Mouse (Mus musculus): ENCODE measurements around the gene Mreg.

The Mreg gene

GRCm38 (mm10) chr1:72226887-72227481 is 14.9 kb upstream of the Mreg start:
- DNase-seq (ENCODE audit: low read depth, low spot score) = peak; percentile 84

GRCm38 (mm10) chr1:72226172-72226886 is 14.2 kb upstream of the Mreg start:
- DNase-seq (ENCODE audit: low read depth, low spot score) = peak; percentile 98

GRCm38 (mm10) chr1:72225720-72226171 is 13.6 kb upstream of the Mreg start:
- peak; percentile 81 for DNase-seq (ENCODE audit: low read depth, low spot score)

- no peak for DNase-seq (ENCODE audit: low read depth, low spot score)
Measured at GRCm38 (mm10) chr1:72225054-72225718, 13.1 kb upstream of the Mreg start.

- DNase-seq (ENCODE audit: low read depth, low spot score) = peak; percentile 67
Measured at GRCm38 (mm10) chr1:72220008-72220407, 7.9 kb upstream of the Mreg start.

GRCm38 (mm10) chr1:72219116-72219515 is 7.0 kb upstream of the Mreg start:
- no peak for DNase-seq (ENCODE audit: low read depth, low spot score)

- DNase-seq (ENCODE audit: low read depth, low spot score) = no peak
Measured at GRCm38 (mm10) chr1:72218626-72219025, 6.5 kb upstream of the Mreg start.

- no peak for DNase-seq (ENCODE audit: low read depth, low spot score)
Measured at GRCm38 (mm10) chr1:72216761-72217160, 4.7 kb upstream of the Mreg start.

- no peak for DNase-seq (ENCODE audit: low read depth, low spot score)
Measured at GRCm38 (mm10) chr1:72215174-72215573, 3.1 kb upstream of the Mreg start.

GRCm38 (mm10) chr1:72214470-72214961 is 2.4 kb upstream of the Mreg start:
- DNase-seq (ENCODE audit: low read depth, low spot score) = no peak

GRCm38 (mm10) chr1:72213954-72214353 is 1.8 kb upstream of the Mreg start:
- DNase-seq (ENCODE audit: low read depth, low spot score) = no peak

GRCm38 (mm10) chr1:72210803-72211679 is 1.1 kb downstream of the Mreg start:
- DNase-seq (ENCODE audit: low read depth, low spot score) = no peak

- no peak for DNase-seq (ENCODE audit: low read depth, low spot score)
Measured at GRCm38 (mm10) chr1:72208095-72208494, 4.0 kb downstream of the Mreg start.

GRCm38 (mm10) chr1:72205113-72205512 is 7.0 kb downstream of the Mreg start:
- DNase-seq (ENCODE audit: low read depth, low spot score) = no peak

- DNase-seq (ENCODE audit: low read depth, low spot score) = no peak
Measured at GRCm38 (mm10) chr1:72203204-72203603, 8.9 kb downstream of the Mreg start.

GRCm38 (mm10) chr1:72202705-72203104 is 9.4 kb downstream of the Mreg start:
- DNase-seq (ENCODE audit: low read depth, low spot score) = peak; percentile 23

- no peak for DNase-seq (ENCODE audit: low read depth, low spot score)
Measured at GRCm38 (mm10) chr1:72202068-72202467, 10.0 kb downstream of the Mreg start.

- no peak for DNase-seq (ENCODE audit: low read depth, low spot score)
Measured at GRCm38 (mm10) chr1:72201126-72201525, 11.0 kb downstream of the Mreg start.

- no peak for DNase-seq (ENCODE audit: low read depth, low spot score)
Measured at GRCm38 (mm10) chr1:72198142-72198806, 13.8 kb downstream of the Mreg start.

GRCm38 (mm10) chr1:72196626-72197359 is 15.3 kb downstream of the Mreg start:
- peak; percentile 13 for DNase-seq (ENCODE audit: low read depth, low spot score)

Data from 3T3-L1 (cell line).